In genomic region chr8:107498806-107499205, GRCm38 (mm10) we compare ENCODE assay signal across 12 mouse cellular contexts.
A peak's percentile ranks its signal among the peaks of the same experiment; 100 is the strongest.
DNase-seq lines count a peak whose midpoint lies in the region; ATAC-seq and TF ChIP-seq lines count a peak whose summit lies in the region.
"Had no signal": no experiment of that assay in that cellular context is flagged by ENCODE, and none has a peak within 500 bp of the region (broad histone marks: within the 10 kb centered on the region; RNA-seq: fewer than 3 reads in every experiment).

No protein-coding gene starts in this region.

- H3K27me3 ChIP-seq in heart, embryonic 15.5 days, result no peaks in the 10 kb centered on the region
- no peaks in the 10 kb centered on the region for H3K27me3 ChIP-seq in C2C12 (ENCODE audit: control insufficient read depth, insufficient read depth, insufficient read length)
- no peaks in the 10 kb centered on the region for H3K27me3 ChIP-seq in heart, postnatal 0 days (ENCODE audit: control insufficient read depth, insufficient read depth, low read length)

- DNase-seq in heart, postnatal 4 days, result no peak
- DNase-seq in 3T3-L1 (ENCODE audit: low read depth, low spot score), result peak; percentile 53
- peak; percentile 56 for DNase-seq in heart, postnatal 0 days (ENCODE audit: low spot score)
- DNase-seq in cerebellum, adult 18-20 months, result no peak
- no peak for DNase-seq in kidney, postnatal 14 days
- DNase-seq in cerebellum, postnatal 10 days, result no peak
- DNase-seq: adrenal gland, adult 8-10 months; gastrocnemius, postnatal 10 days had no signal

- H3K9ac ChIP-seq in heart, embryonic 15.5 days, result no peak overlapping the region
- no peak overlapping the region for H3K9ac ChIP-seq in heart, postnatal 0 days (replicated peaks; ENCODE audit: low read depth, low read length)

- H3K4me3 ChIP-seq in heart, embryonic 15.5 days, result no peak overlapping the region
- H3K4me3 ChIP-seq in C2C12 (ENCODE audit: insufficient read depth, poor library complexity, severe bottlenecking), result no peak overlapping the region
- H3K4me3 ChIP-seq in heart, postnatal 0 days (ENCODE audit: low read depth, low read length), result no peak overlapping the region

- no peaks in the 10 kb centered on the region for H3K9me3 ChIP-seq in heart, embryonic 15.5 days (replicated peaks)
- H3K9me3 ChIP-seq in heart, postnatal 0 days (replicated peaks; ENCODE audit: control insufficient read depth, low read length), result no peaks in the 10 kb centered on the region
- H3K9me3 ChIP-seq: G1E had no signal

- TF ChIP-seq EP300 in heart, postnatal 0 days (IDR thresholded peaks at IDR 0.05; ENCODE audit: low read depth), result no peak

- H3K27ac ChIP-seq in heart, embryonic 15.5 days, result peak overlapping the region; percentile 27
- peak overlapping the region; percentile 70 for H3K27ac ChIP-seq in heart, postnatal 0 days (ENCODE audit: low read depth)

- H3K79me3 ChIP-seq in C2C12 (ENCODE audit: low read depth), result no peaks in the 10 kb centered on the region

- peaks cover 9% of the 10 kb centered on the region for H3K79me2 ChIP-seq in C2C12 (ENCODE audit: control insufficient read depth, insufficient read depth)

- no peak for TF ChIP-seq CTCF in C2C12 (IDR thresholded peaks at IDR 0.05; ENCODE audit: control insufficient read depth, insufficient read depth, insufficient read length)
- TF ChIP-seq CTCF in heart, postnatal 0 days (IDR thresholded peaks at IDR 0.05; ENCODE audit: low read depth), result no peak

- ATAC-seq in heart, embryonic 15.5 days (replicated peaks; ENCODE audit: insufficient number of reproducible peaks, insufficient read depth, low FRiP score, low read depth), result 0 out of 2 replicates have a peak, but pooled peaks have one; percentile 53
- peak; percentile 67; the same call in 1 of the 2 replicates for ATAC-seq in heart, postnatal 0 days (ENCODE audit: insufficient read depth, low read depth)

- WGBS in heart, embryonic 15.5 days, result 54% methylated on average over 8 of the region's 8 CpGs
- 52% methylated on average over 8 of the region's 8 CpGs for WGBS in heart, postnatal 0 days

- H3K4me2 ChIP-seq in heart, embryonic 15.5 days, result no peak overlapping the region
- H3K4me2 ChIP-seq in heart, postnatal 0 days (ENCODE audit: low read depth, low read length), result no peak overlapping the region
- H3K4me2 ChIP-seq: liver, embryonic 11.5 days had no signal

- H3ac ChIP-seq in C2C12 (ENCODE audit: control insufficient read depth, insufficient read length, low read depth), result peak overlapping the region; percentile 50

- H3K4me1 ChIP-seq in heart, embryonic 15.5 days (replicated peaks), result peaks cover 27% of the 10 kb centered on the region
- H3K4me1 ChIP-seq in heart, postnatal 0 days (ENCODE audit: control insufficient read depth, insufficient read depth), result peaks cover 13% of the 10 kb centered on the region

- H3K36me3 ChIP-seq in heart, embryonic 15.5 days, result no peaks in the 10 kb centered on the region
- no peaks in the 10 kb centered on the region for H3K36me3 ChIP-seq in C2C12 (ENCODE audit: control insufficient read depth, insufficient read depth)
- no peaks in the 10 kb centered on the region for H3K36me3 ChIP-seq in heart, postnatal 0 days (replicated peaks; ENCODE audit: control insufficient read depth, insufficient read depth, low read length)

TF ChIP-seq in C2C12, 6 proteins besides CTCF, POLR2A, EP300 and RAD21:
- peak; percentile 35 for TF ChIP-seq MAX (IDR thresholded peaks at IDR 0.05)
- TF ChIP-seq MYOD1 (IDR thresholded peaks at IDR 0.05; ENCODE audit: control insufficient read depth, insufficient read length, low read depth), result no peak
- no peak for TF ChIP-seq USF1 (IDR thresholded peaks at IDR 0.05; ENCODE audit: low read depth)
- no peak for TF ChIP-seq FOSL1 (IDR thresholded peaks at IDR 0.05; ENCODE audit: insufficient read depth, low read length, poor library complexity, severe bottlenecking)

Comparison
In these comparisons a context has a peak if more than half of its experiments do, and no peak if none do; other contexts are left out.
1. DNase-seq: peak in 3T3-L1 (single experiment) and heart, postnatal 0 days (single experiment); none in heart, postnatal 4 days (single experiment), cerebellum, adult 18-20 months (0 of 2), kidney, postnatal 14 days (single experiment) and cerebellum, postnatal 10 days (0 of 2).